Mouse (Mus musculus) CH12.LX (cell line): ENCODE results near the gene Bcl2l12. TPM values are rescaled to one million over a fixed set of nuclear protein-coding genes. Genes with fewer than 3 reads are reported as not detected.

Experiments used
- DNase-seq: peaks from one replicate; pipeline ENCODE4 v3.0.0-alpha.2; 2013; ENCODE audit errors: extremely low read depth
- H3K27ac ChIP-seq: 2 replicates; pipeline ENCODE4 v1.5.1; 2012; ENCODE audit warnings: low read depth, mild to moderate bottlenecking, control low read depth, moderate library complexity; ENCODE audit not compliant: insufficient read depth
- H3K27me3 ChIP-seq: replicated peaks from 2 replicates; pipeline ENCODE3; 2012; ENCODE audit warnings: inconsistent platforms
- H3K36me3 ChIP-seq, 2 experiments: replicated peaks in 1 of 2; 2 replicates each; pipeline versions ENCODE3 to v1.6.1; 2012; ENCODE audit warnings: inconsistent platforms in 1 of 2, low read length in 1 of 2, mild to moderate bottlenecking in 1 of 2, mixed read lengths in 1 of 2, moderate library complexity in 1 of 2; ENCODE audit not compliant: control insufficient read depth in 1 of 2, insufficient read depth in 1 of 2
- H3K4me1 ChIP-seq, 2 experiments: 2 replicates each; pipeline ENCODE4 v1.6.1; 2012; ENCODE audit warnings: inconsistent platforms in 1 of 2, moderate library complexity in 1 of 2; ENCODE audit not compliant: insufficient read depth in 2 of 2, control insufficient read depth in 1 of 2
- H3K4me2 ChIP-seq: 2 replicates; pipeline ENCODE4 v1.6.1; 2012; ENCODE audit warnings: low read depth, mild to moderate bottlenecking, control low read depth; ENCODE audit not compliant: poor library complexity, insufficient read depth, severe bottlenecking
- H3K4me3 ChIP-seq, 3 experiments: fragments of 150-350 bp in 1 of 3; sonication (generic) in 1 of 3; replicated peaks in 1 of 3; 2 replicates each; pipeline versions ENCODE3 to v1.5.1; 2011 to 2012; ENCODE audit warnings: low read depth in 2 of 3, low read length in 2 of 3, mild to moderate bottlenecking in 2 of 3, moderate library complexity in 2 of 3, control low read depth in 1 of 3, improper control_type of control experiment in 1 of 3, inconsistent platforms in 1 of 3, mixed read lengths in 1 of 3; ENCODE audit not compliant: poor library complexity in 1 of 3
- H3K79me2 ChIP-seq: replicated peaks from 2 replicates; pipeline ENCODE4 v1.6.1; 2012; ENCODE audit warnings: mild to moderate bottlenecking, moderate library complexity; ENCODE audit not compliant: control insufficient read depth, poor library complexity, insufficient read depth, severe bottlenecking; ENCODE audit errors: extremely low read depth
- H3K9ac ChIP-seq: 2 replicates; pipeline ENCODE4 v1.6.1; 2012; ENCODE audit warnings: low read depth, mild to moderate bottlenecking, control low read depth, moderate library complexity; ENCODE audit not compliant: insufficient read depth
- H3K9me3 ChIP-seq: replicated peaks from 2 replicates; pipeline ENCODE3; 2012; ENCODE audit warnings: low read length, inconsistent platforms, mixed read lengths
- BHLHE40 ChIP-seq: IDR thresholded peaks from 2 replicates; pipeline ENCODE4 v1.6.1; 2011; ENCODE audit warnings: mild to moderate bottlenecking, low read depth, low read length, improper control_type of control experiment
- CHD2 ChIP-seq: IDR thresholded peaks from 2 replicates; pipeline ENCODE4 v1.6.1; 2011; ENCODE audit warnings: low read length, improper control_type of control experiment
- CTCF ChIP-seq, 2 experiments: IDR thresholded peaks in 1 of 2; conservative IDR thresholded peaks in 1 of 2; 2 replicates each; pipeline ENCODE4 v1.5.1; 2011 to 2012; ENCODE audit warnings: low read depth in 2 of 2, low read length in 2 of 2, improper control_type of control experiment in 1 of 2, inconsistent platforms in 1 of 2, mild to moderate bottlenecking in 1 of 2, moderate library complexity in 1 of 2
- ELF1 ChIP-seq: IDR thresholded peaks from 2 replicates; pipeline ENCODE4 v1.6.1; 2014; ENCODE audit warnings: low read depth, mild to moderate bottlenecking, inconsistent platforms, low read length, improper control_type of control experiment
- EP300 ChIP-seq: IDR thresholded peaks from 2 replicates; pipeline ENCODE4 v1.6.1; 2011; ENCODE audit warnings: low read length, improper control_type of control experiment
- ETS1 ChIP-seq: conservative IDR thresholded peaks from 2 replicates; pipeline ENCODE4 v1.6.1; 2012; ENCODE audit warnings: low read depth, mild to moderate bottlenecking, inconsistent platforms, low read length, improper control_type of control experiment, moderate library complexity
- GABPA ChIP-seq: IDR thresholded peaks from 2 replicates; pipeline ENCODE4 v1.6.1; 2012; ENCODE audit warnings: low read depth, low read length, improper control_type of control experiment, inconsistent platforms; ENCODE audit not compliant: insufficient replicate concordance
- HCFC1 ChIP-seq: IDR thresholded peaks from 2 replicates; pipeline ENCODE4 v1.6.1; 2012; ENCODE audit warnings: low read depth, mild to moderate bottlenecking, inconsistent platforms, low read length, improper control_type of control experiment
- IRF4 ChIP-seq: IDR thresholded peaks from 2 replicates; pipeline ENCODE4 v1.6.1; 2014; ENCODE audit warnings: low read depth, mild to moderate bottlenecking, inconsistent platforms, low read length, improper control_type of control experiment
- JUN ChIP-seq: IDR thresholded peaks from 2 replicates; pipeline ENCODE4 v1.6.1; 2011; ENCODE audit warnings: low read depth, mild to moderate bottlenecking, low read length, improper control_type of control experiment, moderate library complexity; ENCODE audit not compliant: insufficient read depth
- KAT2A ChIP-seq: IDR thresholded peaks from 2 replicates; pipeline ENCODE4 v1.6.1; 2012; ENCODE audit warnings: low read length, improper control_type of control experiment, inconsistent platforms; ENCODE audit not compliant: insufficient replicate concordance
- MAFK ChIP-seq: IDR thresholded peaks from 2 replicates; pipeline ENCODE4 v1.6.1; 2011; ENCODE audit warnings: low read length, improper control_type of control experiment; ENCODE audit not compliant: insufficient replicate concordance
- MAX ChIP-seq: IDR thresholded peaks from 2 replicates; pipeline ENCODE4 v1.6.1; 2011; ENCODE audit warnings: low read length, improper control_type of control experiment
- MAZ ChIP-seq: IDR thresholded peaks from 2 replicates; pipeline ENCODE4 v1.6.1; 2012; ENCODE audit warnings: low read depth, mild to moderate bottlenecking, inconsistent platforms, low read length, improper control_type of control experiment, moderate library complexity
- MEF2A ChIP-seq: IDR thresholded peaks from 2 replicates; pipeline ENCODE4 v1.6.1; 2014; ENCODE audit warnings: low read depth, mild to moderate bottlenecking, inconsistent platforms, low read length, improper control_type of control experiment, borderline replicate concordance
- MXI1 ChIP-seq: IDR thresholded peaks from 2 replicates; pipeline ENCODE4 v1.6.1; 2011; ENCODE audit warnings: mild to moderate bottlenecking, low read depth, low read length, improper control_type of control experiment
- MYC ChIP-seq: IDR thresholded peaks from 2 replicates; pipeline ENCODE4 v1.6.1; 2011; ENCODE audit warnings: low read depth, mild to moderate bottlenecking, improper control_type of control experiment, low read length
- NELFE ChIP-seq: IDR thresholded peaks from 2 replicates; pipeline ENCODE4 v1.6.1; 2011; ENCODE audit warnings: low read depth, low read length, improper control_type of control experiment
- NRF1 ChIP-seq: IDR thresholded peaks from 2 replicates; pipeline ENCODE4 v1.6.1; 2014; ENCODE audit warnings: low read depth, mild to moderate bottlenecking, inconsistent platforms, low read length, improper control_type of control experiment, moderate library complexity
- POLR2A ChIP-seq: IDR thresholded peaks from 2 replicates; pipeline ENCODE4 v1.6.1; 2011; ENCODE audit warnings: low read depth, mild to moderate bottlenecking, improper control_type of control experiment, low read length
- POLR2AphosphoS2 ChIP-seq: IDR thresholded peaks from 2 replicates; pipeline ENCODE4 v1.6.1; 2011; ENCODE audit warnings: low read depth, low read length, improper control_type of control experiment
- RAD21 ChIP-seq: IDR thresholded peaks from 2 replicates; pipeline ENCODE4 v1.6.1; 2011; ENCODE audit warnings: low read depth, mild to moderate bottlenecking, low read length, improper control_type of control experiment, moderate library complexity
- TBP ChIP-seq: conservative IDR thresholded peaks from 2 replicates; pipeline ENCODE4 v1.6.1; 2011; ENCODE audit warnings: low read depth, low read length, improper control_type of control experiment
- TCF12 ChIP-seq: IDR thresholded peaks from 2 replicates; pipeline ENCODE4 v1.6.1; 2014; ENCODE audit warnings: low read depth, mild to moderate bottlenecking, inconsistent platforms, low read length, improper control_type of control experiment
- USF1 ChIP-seq: IDR thresholded peaks from 2 replicates; pipeline ENCODE4 v1.6.1; 2014; ENCODE audit warnings: low read depth, mild to moderate bottlenecking, inconsistent platforms, low read length, improper control_type of control experiment
- ZC3H11A ChIP-seq: IDR thresholded peaks from 2 replicates; pipeline ENCODE4 v1.6.1; 2012; ENCODE audit warnings: low read depth, mild to moderate bottlenecking, inconsistent platforms, low read length, improper control_type of control experiment
- ZKSCAN1 ChIP-seq: IDR thresholded peaks from 2 replicates; pipeline ENCODE4 v1.6.1; 2012; ENCODE audit warnings: low read depth, inconsistent platforms, low read length, improper control_type of control experiment, borderline replicate concordance
- ZMIZ1 ChIP-seq: IDR thresholded peaks from 2 replicates; pipeline ENCODE4 v1.6.1; 2012; ENCODE audit warnings: low read depth, mild to moderate bottlenecking, inconsistent platforms, low read length, improper control_type of control experiment
- ZNF384 ChIP-seq: IDR thresholded peaks from 2 replicates; pipeline ENCODE4 v1.6.1; 2012; ENCODE audit warnings: low read depth, low read length, improper control_type of control experiment, inconsistent platforms
- dilution Hi-C: fragments of 300-500 bp; cut with MboI; formaldehyde crosslinking; loops from 2 replicates; pipeline ENCODE4 v1.14.3; 2020; ENCODE audit warnings: low sequenced_read_pairs; ENCODE audit not compliant: extremely low pct_unique_long_range_greater_than_20kb, extremely low pct_ligation_motif_present
- in situ Hi-C: fragments of 300-500 bp; cut with MboI; formaldehyde crosslinking; loops from 3 replicates; pipeline ENCODE4 v1.14.3; 2019; ENCODE audit warnings: low sequenced_read_pairs, low pct_ligation_motif_present, low pct_unique_long_range_greater_than_20kb, mixed read lengths
- polyA plus RNA-seq: library from polyadenylated mRNA; unstranded; fragments of >175 nt; gene quantifications from 2 replicates; pipeline ENCODE4 v1.2.1, GENCODE M21; 2012; ENCODE audit warnings: low read depth; ENCODE audit not compliant: insufficient read length
- total RNA-seq, 2 experiments: library from RNA; depleted of rRNA; stranded (reverse); fragments of 300-350 nt in 1 of 2; fragments of >200 nt in 1 of 2; gene quantifications; 2 replicates each; pipeline ENCODE4 v1.2.3; 2012 to 2014

Gene Bcl2l12
- total and polyA plus RNA-seq, 3 experiments, result 9.2 to 12.6 (median 11.8) TPM

- peak within 1 kb of the TSS; percentile 87 to 99 (median 94) for H3K4me3 ChIP-seq
- peaks cover 12 to 48% of the 10 kb centered on the region in 2 experiments for H3K4me1 ChIP-seq
- H3K4me2 ChIP-seq, result peak within 1 kb of the TSS; percentile 60
- no peaks in the 10 kb centered on the region for H3K27me3 ChIP-seq
- peak within 1 kb of the TSS; percentile 92 for H3K9ac ChIP-seq
- dilution Hi-C loops, result no loop called here
- peaks cover 14 to 44% of the 10 kb centered on the region in 2 experiments for H3K36me3 ChIP-seq
- DNase-seq, result peak; percentile 99
- H3K27ac ChIP-seq, result peak within 1 kb of the TSS; percentile 67
- TF ChIP-seq MAZ (peak; percentile 73), TBP (peak; percentile 63), HCFC1 (peak; percentile 78), IRF4 (peak; percentile 37; the same call in 1 of the 2 replicates), GABPA (no peak), KAT2A (0 out of 2 replicates have a peak, but pooled peaks have one; percentile 64), TCF12 (peak; percentile 85), CHD2 (peak; percentile 95), POLR2A (peak; percentile 82), ELF1 (peak; percentile 85), NRF1 (peak; percentile 33; the same call in 1 of the 2 replicates), ZKSCAN1 (no peak), ZMIZ1 (0 out of 2 replicates have a peak, but pooled peaks have one; percentile 71), NELFE (peak; percentile 87), ZNF384 (no peak)
- H3K79me2 ChIP-seq, result peaks cover 55% of the 10 kb centered on the region
- in situ Hi-C loops, result loop anchor here (5.0 kb wide), 1 partner anchor 61 kb away; no protein-coding TSS in a partner anchor
- no peaks in the 10 kb centered on the region for H3K9me3 ChIP-seq
Measured at GRCm38 (mm10) chr7:44986192-44986878, 12.2 kb downstream of the Bcl2l12 start, which contains the start of gene Prmt1. Gene Prmt1, minus strand, starts transcription at chr7:44986568.

GRCm38 (mm10) chr7:44985595-44986191, 12.8 kb downstream of the Bcl2l12 start:
- no peaks in the 10 kb centered on the region for H3K9me3 ChIP-seq
- H3K36me3 ChIP-seq, result peaks cover 19 to 45% of the 10 kb centered on the region in 2 experiments
- dilution Hi-C loops (no loop called here), in situ Hi-C loops (loop anchor here (5.0 kb wide), 1 partner anchor 62 kb away; no protein-coding TSS in a partner anchor)
- H3K4me1 ChIP-seq, result peaks cover 12 to 46% of the 10 kb centered on the region in 2 experiments
- H3K4me3 ChIP-seq, result peak overlapping the region; percentile 87 to 99 (median 94)
- peak overlapping the region; percentile 60 for H3K27ac ChIP-seq
- H3K4me2 ChIP-seq, result peak overlapping the region; percentile 60
- no peaks in the 10 kb centered on the region for H3K27me3 ChIP-seq
- H3K79me2 ChIP-seq, result peaks cover 55% of the 10 kb centered on the region
- peak; percentile 82 for DNase-seq
- H3K9ac ChIP-seq, result peak overlapping the region; percentile 92
- TF ChIP-seq ZC3H11A (no peak), MXI1 (peak; percentile 94), RAD21 (no peak), POLR2AphosphoS2 (no peak), JUN (no peak), MEF2A (peak; percentile 45; the same call in 1 of the 2 replicates), EP300 (no peak), MAFK (no peak), MAX (peak; percentile 93), CHD2 (peak; percentile 80), BHLHE40 (peak; percentile 72), IRF4 (no peak), TBP (no peak), USF1 (0 out of 2 replicates have a peak, but pooled peaks have one; percentile 2), CTCF (conservative IDR thresholded peaks at IDR 0.05 in 1 of 2, IDR thresholded peaks at IDR 0.05 in 1 of 2; ENCODE audit: low read depth in 2 of 2, low read length in 2 of 2) (peak in 1 of 2 experiments; percentile 50; a peak in 2 of 4 replicates), ETS1 (peak; percentile 21; the same call in 1 of the 2 replicates), HCFC1 (no peak), MYC (peak; percentile 87), TCF12 (no peak), ZMIZ1 (0 out of 2 replicates have a peak, but pooled peaks have one; percentile 16)
